Mouse (Mus musculus): ENCODE measurements at regions not wholly inside any gene's neighbourhood (a gene's known extent, or its start where the extent isn't known, plus 50 kb on each side); places are given as distances from the start of the nearest gene placed in this dataset.
A peak's percentile ranks its signal among the peaks of the same experiment; 100 is the strongest.
"Not testable (repeated sequence)": the region's sequence is repeated elsewhere in the genome, so short reads cannot be mapped to it uniquely, and the experiment has no call there.

GRCm38 (mm10) chr10:84308746-84309145 is 131.7 kb downstream of the Nuak1 start:
- not testable (repeated sequence) for DNase-seq (ENCODE audit: low spot score in 2 of 2)

DNA sequence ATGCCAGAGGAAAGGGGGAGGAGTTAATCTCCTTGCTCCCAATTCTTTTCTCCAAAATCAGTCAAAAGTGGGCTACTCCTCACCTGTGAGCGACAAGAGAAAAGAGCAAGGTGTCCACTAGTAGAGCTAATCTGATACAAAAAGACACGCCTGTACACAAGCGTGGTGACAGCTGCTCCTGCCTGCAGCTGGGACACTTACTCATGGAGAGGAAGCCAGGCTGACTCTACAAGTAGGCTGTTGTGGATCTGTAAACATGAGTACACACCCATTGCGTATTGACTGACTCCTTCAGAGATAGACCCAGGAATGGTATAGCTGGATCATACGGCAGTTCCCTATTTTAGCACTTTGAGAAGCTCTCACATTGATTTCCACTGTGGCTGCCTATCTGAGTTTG is 129.7 kb downstream of the Nuak1 start:
- no peak for DNase-seq (ENCODE audit: low spot score in 2 of 2)

- DNase-seq (ENCODE audit: low spot score in 2 of 2): no peak
Measured at GRCm38 (mm10) chr10:84312656-84313055, 127.7 kb downstream of the Nuak1 start.

GRCm38 (mm10) chr10:84316857-84317256 is 123.5 kb downstream of the Nuak1 start:
- DNase-seq (ENCODE audit: low spot score in 2 of 2): no peak

DNA sequence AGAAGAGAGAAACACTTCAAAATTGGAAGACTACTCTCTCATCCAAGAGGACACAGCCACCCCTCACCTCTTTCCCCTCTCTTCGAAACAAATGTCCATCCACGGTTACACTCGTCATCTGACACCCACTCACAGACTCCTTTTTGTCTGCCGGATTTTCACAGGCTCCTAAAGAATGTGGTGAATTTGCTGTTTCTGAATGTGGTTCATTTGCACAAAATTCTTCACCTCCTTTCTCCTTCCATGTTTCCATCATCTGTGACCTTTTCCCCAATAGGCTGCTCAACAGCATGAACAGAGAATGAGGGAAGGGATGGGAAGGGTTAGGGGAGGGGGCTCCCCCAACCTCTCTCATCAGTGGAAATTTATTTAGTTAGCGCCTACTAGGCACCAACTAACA is 122.4 kb downstream of the Nuak1 start:
- DNase-seq (ENCODE audit: low spot score in 2 of 2): peak in 1 of 2 experiments; percentile 17
